Mouse (Mus musculus): ENCODE measurements around the gene AB124611. TPM values are rescaled to one million over a fixed set of nuclear protein-coding genes. Genes with fewer than 3 reads are reported as not detected.
"Not testable (repeated sequence)": the region's sequence is repeated elsewhere in the genome, so short reads cannot be mapped to it uniquely, and the experiment has no call there.

The AB124611 gene
- polyA plus RNA-seq, 1 experiment from 2014 or later, result 3.1 TPM

- H3K4me2 ChIP-seq, result no peak overlapping the region
- no peak overlapping the region for H3K9ac ChIP-seq
- H3K4me3 ChIP-seq, result no peak overlapping the region
- peaks cover 75% of the 10 kb centered on the region for H3K36me3 ChIP-seq
- no peak for ATAC-seq
- no peaks in the 10 kb centered on the region for H3K9me3 ChIP-seq (replicated peaks)
- no peak overlapping the region for H3K27ac ChIP-seq
- no peaks in the 10 kb centered on the region for H3K27me3 ChIP-seq (replicated peaks)
- H3K4me1 ChIP-seq, result peaks cover 20% of the 10 kb centered on the region
These were observed 20.2 kb upstream of the AB124611 start for GRCm38 (mm10) chr9:21505767-21506166.

- 85% methylated on average over 15 of the region's 15 CpGs for WGBS (ENCODE audit: insufficient replicate concordance)
- H3K9me3 ChIP-seq (replicated peaks), result no peaks in the 10 kb centered on the region
- H3K4me2 ChIP-seq, result 0 out of 2 replicates have a peak overlapping the region, but pooled peaks have one; percentile 81
- H3K4me1 ChIP-seq, result peaks cover 28% of the 10 kb centered on the region
- H3K27me3 ChIP-seq (replicated peaks), result no peaks in the 10 kb centered on the region
- no peak overlapping the region for H3K9ac ChIP-seq
- H3K4me3 ChIP-seq, result no peak overlapping the region
- peaks cover 63% of the 10 kb centered on the region for H3K36me3 ChIP-seq
- H3K27ac ChIP-seq, result no peak overlapping the region
- no peak for ATAC-seq
These were observed 18.1 kb upstream of the AB124611 start for GRCm38 (mm10) chr9:21507753-21508430.

DNA sequence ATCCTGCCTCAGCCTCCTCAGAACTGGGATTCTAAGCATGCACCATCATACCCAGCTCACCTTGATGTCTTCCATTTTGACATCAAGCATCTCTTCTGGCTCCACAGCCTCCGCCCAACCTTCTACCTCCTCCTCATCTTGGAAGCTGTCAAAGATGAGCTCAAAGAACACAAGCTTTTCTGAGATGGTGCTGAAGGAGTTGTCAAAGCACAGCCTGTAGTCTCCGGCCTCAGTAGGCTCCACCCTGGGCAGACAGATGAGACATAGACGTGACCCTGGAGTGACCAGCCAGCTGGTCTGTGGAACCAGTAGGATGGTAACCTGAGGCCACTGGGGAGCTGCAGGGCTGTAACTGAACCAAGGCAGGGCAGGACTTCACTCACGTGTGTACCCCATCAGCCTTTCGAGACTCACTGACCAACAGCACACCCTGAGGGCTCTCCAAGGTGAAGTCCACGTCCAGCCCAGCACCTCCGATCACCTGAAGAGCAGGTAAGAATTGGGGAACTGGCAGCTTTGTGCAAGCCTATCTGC, 17.0 kb upstream of the AB124611 start:
- Histone ChIP-seq H3K36me3 (peaks cover 53% of the 10 kb centered on the region), H3K9me3 (replicated peaks) (0 out of 2 replicates have a peak, but pooled peaks cover 5% of the 10 kb centered on the region), H3K4me1 (peaks cover 28% of the 10 kb centered on the region), H3K4me3 (peak overlapping the region; percentile 70), H3K9ac (peak overlapping the region; percentile 73), H3K4me2 (peak overlapping the region; percentile 81), H3K27me3 (replicated peaks) (no peaks in the 10 kb centered on the region), H3K27ac (peak overlapping the region; percentile 80; the same call in 1 of the 2 replicates)
- no peak for ATAC-seq
- WGBS (ENCODE audit: insufficient replicate concordance), result 73% methylated on average over 7 of the region's 7 CpGs

- Histone ChIP-seq H3K9ac (peak within 1 kb of the TSS; percentile 73), H3K4me3 (peak within 1 kb of the TSS; percentile 70), H3K9me3 (replicated peaks) (0 out of 2 replicates have a peak, but pooled peaks cover 5% of the 10 kb centered on the region), H3K4me2 (peak within 1 kb of the TSS; percentile 81), H3K4me1 (peaks cover 33% of the 10 kb centered on the region), H3K36me3 (peaks cover 42% of the 10 kb centered on the region), H3K27ac (peak within 1 kb of the TSS; percentile 80), H3K27me3 (replicated peaks) (no peaks in the 10 kb centered on the region)
- WGBS (ENCODE audit: insufficient replicate concordance), result under 1% methylated on average over 44 of the region's 44 CpGs
- peak; percentile 92 for ATAC-seq
These were observed 15.9 kb upstream of the AB124611 start, which contains the start of gene Tmed1 for GRCm38 (mm10) chr9:21509772-21510688. TSS of gene Tmed1 (minus strand) at chr9:21510252.

- Histone ChIP-seq H3K36me3 (peaks cover 35% of the 10 kb centered on the region), H3K9ac (peak overlapping the region; percentile 70), H3K4me3 (peak overlapping the region; percentile 70), H3K27ac (peak overlapping the region; percentile 80), H3K4me2 (peak overlapping the region; percentile 81), H3K9me3 (replicated peaks) (0 out of 2 replicates have a peak, but pooled peaks cover 5% of the 10 kb centered on the region), H3K4me1 (peaks cover 35% of the 10 kb centered on the region), H3K27me3 (replicated peaks) (no peaks in the 10 kb centered on the region)
- no peak for ATAC-seq
- WGBS (ENCODE audit: insufficient replicate concordance), result 5% methylated on average over 7 of the region's 7 CpGs
These were observed 15.3 kb upstream of the AB124611 start for GRCm38 (mm10) chr9:21510689-21511015.

DNA sequence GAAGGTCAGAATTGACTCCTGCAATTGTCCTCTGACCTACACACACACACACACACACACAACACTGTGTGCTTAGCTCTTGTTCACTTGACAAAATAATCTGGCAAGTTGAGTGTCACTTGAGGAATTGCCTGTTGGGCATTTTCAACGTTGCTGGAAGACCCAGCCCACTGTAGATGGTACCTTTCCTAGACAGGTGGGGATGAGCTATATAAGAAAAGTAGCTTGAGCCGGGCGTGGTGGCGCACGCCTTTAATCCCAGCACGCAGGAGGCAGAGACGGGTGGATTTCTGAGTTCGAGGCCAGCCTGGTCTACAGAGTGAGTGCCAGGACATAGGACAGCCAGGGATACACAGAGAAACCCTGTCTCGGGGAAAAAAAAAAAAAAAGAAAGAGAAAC, 14.9 kb upstream of the AB124611 start:
- Histone ChIP-seq H3K27ac (peak overlapping the region; percentile 80), H3K9me3 (replicated peaks) (0 out of 2 replicates have a peak, but pooled peaks cover 5% of the 10 kb centered on the region), H3K36me3 (peaks cover 31% of the 10 kb centered on the region), H3K9ac (peak overlapping the region; percentile 70), H3K4me1 (peaks cover 35% of the 10 kb centered on the region), H3K4me3 (peak overlapping the region; percentile 70), H3K4me2 (peak overlapping the region; percentile 81), H3K27me3 (replicated peaks) (no peaks in the 10 kb centered on the region)
- WGBS (ENCODE audit: insufficient replicate concordance), result 63% methylated on average over 9 of the region's 9 CpGs
- no peak for ATAC-seq

DNA sequence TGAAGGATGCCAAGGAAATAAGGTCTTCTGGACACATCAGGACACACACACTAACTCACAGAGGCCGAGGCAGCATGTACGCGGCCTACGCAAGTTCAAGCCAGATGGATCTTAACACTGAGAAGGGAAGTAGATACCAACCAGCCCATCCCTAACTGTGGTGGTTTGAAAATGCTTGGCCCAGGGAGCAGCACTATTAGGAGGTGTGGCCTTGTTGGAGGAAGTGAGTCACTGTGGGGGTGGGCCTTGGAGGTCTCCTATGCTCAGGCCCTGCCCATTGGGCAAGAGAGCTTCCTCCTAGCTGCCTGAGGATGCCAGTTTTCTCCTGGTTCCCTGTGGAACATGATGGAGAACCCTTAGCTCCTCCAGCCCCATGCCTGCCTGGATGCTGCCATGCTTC, 12.5 kb upstream of the AB124611 start:
- WGBS (ENCODE audit: insufficient replicate concordance), result 97% methylated on average over 4 of the region's 4 CpGs
- Histone ChIP-seq H3K4me2 (no peak overlapping the region), H3K9ac (no peak overlapping the region), H3K27me3 (replicated peaks) (no peaks in the 10 kb centered on the region), H3K9me3 (replicated peaks) (0 out of 2 replicates have a peak, but pooled peaks cover 5% of the 10 kb centered on the region), H3K27ac (no peak overlapping the region), H3K4me3 (no peak overlapping the region), H3K4me1 (peaks cover 35% of the 10 kb centered on the region), H3K36me3 (peaks cover 7% of the 10 kb centered on the region)
- ATAC-seq, result no peak

GRCm38 (mm10) chr9:21517947-21518495, 8.0 kb upstream of the AB124611 start:
- H3K9ac ChIP-seq, result no peak overlapping the region

DNA sequence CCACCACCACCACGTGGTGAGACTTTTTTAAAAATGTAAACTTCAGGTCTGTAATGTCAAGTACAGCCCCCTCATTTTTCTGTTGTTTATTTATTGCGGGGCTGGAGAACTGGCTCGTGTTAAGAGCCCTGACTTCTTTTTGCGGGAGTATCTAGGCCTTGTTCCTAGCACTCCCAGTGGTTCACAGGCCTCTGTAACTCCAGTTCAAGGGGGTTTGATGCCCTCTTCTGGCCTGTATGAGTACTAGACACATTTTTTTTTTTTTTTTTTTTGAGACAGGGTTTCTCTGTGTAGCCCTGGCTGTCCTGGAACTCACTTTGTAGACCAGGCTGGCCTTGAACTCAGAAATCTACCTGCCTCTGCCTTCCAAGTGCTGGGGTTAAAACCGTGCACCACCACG, 7.3 kb upstream of the AB124611 start:
- WGBS (ENCODE audit: insufficient replicate concordance), result 70% methylated on average over 6 of the region's 6 CpGs
- not testable (repeated sequence) for H3K4me2 ChIP-seq; H3K9ac ChIP-seq; H3K4me1 ChIP-seq; H3K27me3 ChIP-seq (replicated peaks); H3K27ac ChIP-seq; H3K36me3 ChIP-seq; ATAC-seq; H3K9me3 ChIP-seq (replicated peaks); H3K4me3 ChIP-seq

More at GRCm38 (mm10) chr9:21517947-21518495, 8.0 kb upstream of the AB124611 start:
- no peaks in the 10 kb centered on the region for H3K36me3 ChIP-seq
- no peak overlapping the region for H3K4me2 ChIP-seq
- ATAC-seq, result no peak
- H3K27ac ChIP-seq, result no peak overlapping the region
- 68% methylated on average over 6 of the region's 6 CpGs for WGBS (ENCODE audit: insufficient replicate concordance)
- H3K4me3 ChIP-seq, result no peak overlapping the region
- peaks cover 8% of the 10 kb centered on the region for H3K4me1 ChIP-seq
- 0 out of 2 replicates have a peak, but pooled peaks cover 5% of the 10 kb centered on the region for H3K9me3 ChIP-seq (replicated peaks)
- no peaks in the 10 kb centered on the region for H3K27me3 ChIP-seq (replicated peaks)

DNA sequence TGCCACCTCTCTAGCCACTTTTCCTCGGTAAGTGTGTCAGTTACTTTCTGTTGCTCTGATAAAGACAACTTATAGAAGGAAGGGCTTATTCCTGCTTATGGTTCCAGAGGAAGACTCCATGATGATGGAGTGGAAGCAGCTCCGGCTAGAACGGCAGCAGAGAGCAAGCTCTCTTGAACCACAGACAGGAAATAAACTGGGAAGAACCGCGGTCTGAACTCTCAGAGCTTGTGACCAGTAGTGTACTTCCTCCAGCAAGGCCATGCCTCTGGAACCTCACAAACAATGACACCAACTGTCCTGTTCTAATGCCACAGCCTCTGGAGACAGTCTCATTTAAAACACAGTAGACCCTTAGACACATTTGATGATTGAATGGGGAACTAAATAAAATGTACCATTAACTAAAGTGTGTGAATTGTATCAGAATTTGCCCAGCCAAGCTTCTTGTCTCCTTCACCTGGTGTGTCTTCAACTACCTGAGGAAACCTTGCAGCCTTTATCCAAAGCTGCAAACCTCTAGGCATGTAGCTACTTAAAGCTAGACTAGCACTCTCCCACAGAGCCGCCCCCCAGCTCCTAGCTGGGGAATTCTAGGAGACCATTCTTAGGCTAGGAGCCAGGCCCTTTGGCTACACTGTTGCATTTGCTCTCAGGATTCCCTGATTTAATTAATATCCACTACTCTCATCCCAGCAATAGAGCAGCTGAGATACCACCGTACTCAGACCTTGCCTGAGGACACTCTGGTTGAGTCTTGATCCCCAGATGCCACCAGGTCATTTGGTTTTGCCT, 637 bp upstream of the AB124611 start:
- no peak for ATAC-seq
- H3K27ac ChIP-seq, result peak overlapping the region; percentile 32; the same call in 1 of the 2 replicates
- H3K4me2 ChIP-seq, result no peak overlapping the region
- 34% methylated on average over 7 of the region's 7 CpGs for WGBS (ENCODE audit: insufficient replicate concordance)
- H3K9me3 ChIP-seq (replicated peaks), result no peaks in the 10 kb centered on the region
- no peaks in the 10 kb centered on the region for H3K36me3 ChIP-seq
- no peak overlapping the region for H3K9ac ChIP-seq
- no peaks in the 10 kb centered on the region for H3K27me3 ChIP-seq (replicated peaks)
- peaks cover 27% of the 10 kb centered on the region for H3K4me1 ChIP-seq
- H3K4me3 ChIP-seq, result no peak overlapping the region

GRCm38 (mm10) chr9:21526634-21526944, 613 bp downstream of the AB124611 start:
- peak overlapping the region; percentile 3; the same call in 1 of the 2 replicates for H3K4me3 ChIP-seq
- H3K4me1 ChIP-seq, result peaks cover 27% of the 10 kb centered on the region
- H3K9ac ChIP-seq, result peak overlapping the region; percentile 39; the same call in 1 of the 2 replicates
- no peaks in the 10 kb centered on the region for H3K9me3 ChIP-seq (replicated peaks)
- WGBS (ENCODE audit: insufficient replicate concordance), result 47% methylated on average over 3 of the region's 3 CpGs
- ATAC-seq, result no peak
- H3K27ac ChIP-seq, result no peak overlapping the region
- H3K36me3 ChIP-seq, result no peaks in the 10 kb centered on the region
- H3K4me2 ChIP-seq, result no peak overlapping the region
- no peaks in the 10 kb centered on the region for H3K27me3 ChIP-seq (replicated peaks)

Data from liver, embryonic 12.5 days (tissue).